Mouse (Mus musculus) gastrocnemius, adult 8-10 months (tissue): ENCODE data around the gene Gm37419. TPM values are rescaled to one million over a fixed set of nuclear protein-coding genes. Genes with fewer than 3 reads are reported as not detected.

Source experiments
- DNase-seq, 2 experiments: peaks; one replicate each; pipeline ENCODE4 v3.0.0; 2022; ENCODE audit warnings: low spot score in 2 of 2
- total RNA-seq, 4 experiments: library from RNA; stranded (reverse); gene quantifications; 2 replicates each; pipeline ENCODE4 v1.2.4; 2022

Gm37419 gene
- not detected for total RNA-seq

DNA sequence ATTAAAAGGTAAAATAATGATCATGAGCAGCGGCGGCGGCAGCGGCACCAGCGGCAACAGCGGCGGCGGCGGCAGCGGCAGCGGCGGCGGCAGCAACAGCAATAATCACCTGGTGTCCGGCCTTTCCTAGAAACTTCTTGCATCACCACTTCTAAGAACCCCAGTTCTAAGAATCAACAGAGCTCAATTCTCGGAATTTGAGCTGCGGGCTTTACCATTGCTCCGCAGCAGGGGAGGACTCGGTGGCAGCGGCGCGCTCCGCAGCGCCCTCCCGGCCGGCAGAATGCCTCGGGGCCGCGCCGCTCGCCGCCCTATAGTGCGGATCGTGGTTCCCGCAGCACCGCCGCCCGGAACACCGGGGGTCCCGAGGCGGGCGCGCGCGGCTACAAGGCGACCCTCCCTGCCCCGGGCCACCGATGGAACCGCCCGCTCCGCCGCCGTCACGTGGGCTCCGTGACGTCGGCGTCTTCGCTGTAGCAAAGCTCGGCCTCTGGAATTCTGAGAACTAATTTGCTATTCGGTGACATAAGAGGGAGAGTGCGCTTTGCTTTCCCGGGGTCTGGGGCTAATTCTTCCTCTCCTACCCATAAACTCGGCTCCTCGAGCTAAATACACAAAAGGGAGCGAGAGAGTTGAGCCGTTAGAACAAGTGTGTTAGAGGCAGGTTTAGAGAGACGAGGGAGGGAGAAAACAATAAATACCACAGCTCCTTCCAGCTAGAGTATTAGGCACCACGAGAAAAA is at the start of gene Gm37419, which contains the start of gene Bcl6:
TSS of gene Gm37419 (plus strand) at position 17 of the 743 bp plus-strand sequence.
TSS of gene Bcl6 (minus strand) at position 387 of the 743 bp plus-strand sequence.
- DNase-seq = peak; percentile 81 to 85

DNA sequence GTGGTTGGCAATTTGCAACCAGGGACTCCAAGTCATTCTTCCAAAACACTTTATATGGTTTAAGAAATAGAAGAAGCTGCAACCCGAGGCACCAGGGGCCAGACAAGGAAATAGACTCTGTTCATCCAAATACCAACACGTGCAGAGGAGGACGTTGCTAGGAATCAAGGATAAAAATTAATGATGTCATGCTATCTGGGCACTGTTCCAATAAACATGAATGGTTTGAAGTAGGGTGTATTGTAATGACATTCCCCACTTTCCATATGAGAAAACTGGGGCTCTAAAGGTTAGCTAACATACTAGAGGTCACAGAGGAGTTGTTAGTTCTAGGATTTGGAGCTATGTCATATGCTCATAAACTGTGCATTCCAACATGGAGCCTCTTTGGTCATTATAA is 43.5 kb upstream of the Gm37419 start:
- no peak for DNase-seq

DNA sequence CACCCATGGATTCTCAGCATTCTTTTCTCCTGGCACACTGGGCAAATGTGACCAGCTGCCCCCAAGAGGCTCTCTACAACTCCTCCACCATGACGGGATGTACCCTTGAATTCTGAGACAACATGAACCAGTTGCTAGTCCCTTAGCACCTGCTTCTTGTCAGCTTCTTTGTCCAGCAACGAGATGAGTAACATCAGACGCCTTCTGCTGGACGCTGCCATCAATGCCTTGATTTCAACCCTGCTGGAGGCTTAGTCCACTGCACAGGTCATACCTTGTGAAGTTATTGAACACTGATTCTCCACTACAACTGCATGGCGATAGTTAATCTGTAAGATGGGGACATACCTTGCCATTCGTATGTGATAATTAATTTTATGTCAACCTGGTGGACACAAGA is 40.6 kb upstream of the Gm37419 start:
- no peak for DNase-seq

DNA sequence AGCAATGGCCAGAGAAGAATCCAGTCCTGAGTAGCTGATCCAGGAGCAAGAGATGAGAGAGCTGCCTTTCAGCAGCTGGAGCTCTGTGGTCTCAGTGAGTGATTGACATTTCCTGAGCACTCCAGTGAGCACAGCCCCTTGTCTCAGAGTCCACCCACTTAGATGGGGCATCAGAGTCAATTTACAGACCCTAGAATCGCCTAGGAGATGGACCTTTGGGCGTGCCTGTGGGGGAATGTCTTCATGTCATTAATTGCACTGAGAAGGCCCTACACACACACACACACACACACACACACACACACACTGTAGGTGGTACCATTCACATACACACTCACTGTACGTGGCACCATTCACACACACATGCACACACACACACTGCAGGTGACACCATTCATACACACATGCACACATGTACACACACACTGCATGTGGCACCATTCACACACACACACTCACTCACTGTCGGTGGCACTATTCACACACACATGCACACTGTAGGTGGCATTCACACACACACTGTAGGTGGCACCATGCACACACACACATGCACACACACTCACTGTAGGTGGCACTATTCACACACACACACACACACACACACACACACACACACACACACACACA is 36.1 kb upstream of the Gm37419 start:
- DNase-seq = no peak

DNA sequence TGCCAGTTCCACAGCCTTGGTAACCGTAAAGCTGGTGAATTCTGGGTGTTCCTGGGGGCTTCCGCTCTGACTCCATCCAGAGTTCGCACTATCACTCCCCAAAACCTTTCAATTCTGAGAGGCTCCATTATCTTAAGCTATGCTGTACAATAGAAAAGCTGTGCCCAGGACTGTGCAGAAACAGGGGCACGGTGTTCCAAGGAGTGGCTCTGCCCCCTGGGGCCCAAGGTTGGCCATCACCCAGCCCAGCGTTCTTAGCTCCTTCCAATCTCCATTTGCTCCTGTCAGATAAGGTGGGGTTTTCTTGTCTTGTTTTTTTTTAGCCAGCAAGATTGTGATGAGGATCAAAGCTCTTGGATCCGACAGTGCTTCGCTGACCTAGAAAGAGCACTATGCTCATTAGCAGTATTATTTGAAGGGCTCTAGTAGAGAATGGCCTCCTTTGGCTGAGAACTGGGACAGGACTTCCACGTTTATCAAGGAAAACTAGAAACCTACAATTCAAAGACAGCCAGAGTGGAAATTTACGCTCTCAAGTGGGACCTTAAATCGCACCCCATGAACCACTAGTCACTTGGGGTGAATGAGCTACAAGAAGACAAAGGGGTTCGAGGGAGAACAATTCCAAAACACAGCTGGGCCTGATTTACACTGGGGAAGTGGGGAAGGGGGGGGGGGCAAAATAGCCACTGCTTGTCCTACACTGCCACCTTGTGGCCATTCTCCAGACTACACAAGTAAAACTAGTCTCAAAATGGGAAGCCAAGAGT is 34.9 kb upstream of the Gm37419 start:
- DNase-seq = no peak

DNA sequence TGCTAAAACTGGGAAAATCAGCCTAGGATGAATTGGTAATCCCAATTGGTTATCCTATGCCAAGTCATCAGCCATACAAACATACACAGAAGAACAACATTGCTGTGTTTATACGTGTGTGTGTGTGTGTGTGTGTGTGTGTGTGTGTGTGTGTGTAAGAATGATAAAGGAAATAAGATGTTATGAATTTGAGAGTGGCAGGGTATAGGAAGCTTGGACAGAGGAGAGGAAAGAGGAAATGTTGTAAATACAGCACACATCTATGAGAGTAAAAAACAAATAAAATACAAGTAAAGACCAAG is 34.4 kb upstream of the Gm37419 start:
- no peak for DNase-seq

DNA sequence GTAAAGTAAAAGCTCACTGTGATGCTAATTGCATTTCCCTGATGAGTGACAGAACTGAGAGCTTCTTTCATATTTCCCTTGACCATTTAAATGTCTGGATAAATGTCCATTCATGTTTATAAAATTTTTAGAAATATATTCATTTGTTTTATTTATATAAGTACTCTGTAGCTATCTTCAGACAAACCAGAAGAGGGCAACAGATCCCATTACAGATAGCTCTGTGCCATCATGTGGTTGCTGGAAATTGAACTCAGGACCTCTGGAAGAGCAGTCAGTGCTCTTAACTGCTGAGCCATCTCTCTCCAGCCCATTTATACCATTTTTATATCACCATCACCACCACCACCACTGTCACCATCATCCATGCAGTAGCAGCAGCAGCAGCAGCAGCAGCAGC is 29.3 kb upstream of the Gm37419 start:
- no peak for DNase-seq

DNA sequence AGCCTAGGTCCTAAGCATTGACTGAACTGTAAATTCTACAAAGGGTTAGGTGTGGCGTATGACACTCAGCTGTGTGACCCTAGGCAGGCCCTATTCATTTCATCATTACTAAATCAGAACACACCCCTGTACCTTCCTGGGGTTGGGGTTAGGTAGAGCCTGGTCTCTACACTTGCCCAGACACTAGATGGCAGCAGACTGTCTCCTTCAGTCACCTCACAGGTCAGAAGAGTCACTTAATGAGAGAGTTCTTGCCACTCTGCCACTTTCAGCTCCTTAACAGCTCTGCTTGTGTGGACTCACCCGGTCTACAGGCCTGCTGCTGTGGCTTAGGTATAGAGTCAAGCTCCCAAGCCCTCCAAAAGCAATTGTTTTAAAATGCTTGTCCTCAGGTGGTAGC is 25.9 kb upstream of the Gm37419 start:
- no peak for DNase-seq

DNA sequence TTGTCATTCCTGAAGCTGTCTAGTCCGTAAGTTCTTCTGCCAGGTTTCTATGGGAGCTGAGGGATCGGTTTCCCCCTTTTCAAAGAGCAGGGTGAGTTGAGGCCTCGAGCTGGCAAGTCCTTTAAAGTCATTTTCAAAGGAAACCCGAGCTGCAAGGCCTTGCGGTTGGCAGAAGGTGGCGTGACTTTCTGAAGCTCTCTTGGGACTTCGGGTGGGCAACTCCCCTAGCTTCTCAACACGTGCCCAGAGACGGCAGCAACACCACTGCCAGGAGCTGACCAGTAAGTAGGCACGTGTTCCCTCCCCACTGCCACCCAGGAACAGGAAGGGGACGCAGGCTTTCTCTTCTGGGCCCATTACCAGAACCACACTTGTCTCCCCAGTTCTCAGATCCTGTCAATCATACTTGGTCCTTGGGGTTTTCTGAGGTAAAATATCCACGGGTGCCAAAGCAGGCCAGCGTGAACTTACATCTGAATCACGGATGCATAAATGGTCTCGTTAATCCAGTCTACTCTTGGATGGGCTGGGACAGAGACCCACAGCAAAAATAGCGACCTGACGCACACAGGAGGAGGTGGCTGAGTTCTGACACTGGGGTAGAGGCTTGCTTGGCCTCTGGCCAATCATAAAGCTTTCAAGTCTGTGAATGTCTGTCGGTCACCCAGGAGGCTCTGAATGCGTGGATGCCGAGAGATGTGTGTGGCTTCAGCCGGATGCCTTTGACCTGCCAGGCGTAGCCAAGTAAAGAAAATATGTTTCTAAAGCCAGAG is 24.2 kb upstream of the Gm37419 start:
- DNase-seq = peak in 1 of 2 experiments; percentile 58

DNA sequence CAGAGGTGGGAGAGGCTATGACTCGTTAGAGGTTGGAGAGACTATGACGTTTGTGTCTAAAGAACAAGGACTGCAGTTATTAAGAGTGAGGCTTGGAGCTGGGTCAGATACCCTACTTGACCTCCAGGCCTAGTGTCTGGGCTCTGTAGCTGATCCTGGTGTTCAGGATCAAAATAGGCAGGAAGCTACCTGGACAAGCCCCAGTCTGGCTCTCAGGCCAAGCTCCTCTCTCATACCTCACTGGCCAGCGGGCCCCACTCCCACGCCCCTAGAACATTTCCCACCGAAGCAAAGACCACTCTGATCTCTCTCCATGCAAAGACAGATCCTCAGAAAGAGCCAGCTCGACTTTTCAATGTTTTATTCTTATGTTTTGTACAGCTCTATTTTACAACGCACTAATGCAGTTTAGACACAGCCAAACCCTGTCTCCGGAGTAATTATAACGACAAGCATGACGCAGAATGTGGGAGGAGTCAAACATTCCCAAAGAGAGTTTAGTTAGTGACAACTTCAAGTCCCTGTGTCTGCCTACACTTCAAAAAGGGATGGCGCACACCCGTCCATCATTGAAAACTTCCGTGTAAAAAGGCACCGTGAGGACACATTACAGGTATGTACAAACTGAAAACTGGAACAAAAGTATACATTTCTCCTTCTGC is 23.4 kb upstream of the Gm37419 start:
- DNase-seq = no peak

DNA sequence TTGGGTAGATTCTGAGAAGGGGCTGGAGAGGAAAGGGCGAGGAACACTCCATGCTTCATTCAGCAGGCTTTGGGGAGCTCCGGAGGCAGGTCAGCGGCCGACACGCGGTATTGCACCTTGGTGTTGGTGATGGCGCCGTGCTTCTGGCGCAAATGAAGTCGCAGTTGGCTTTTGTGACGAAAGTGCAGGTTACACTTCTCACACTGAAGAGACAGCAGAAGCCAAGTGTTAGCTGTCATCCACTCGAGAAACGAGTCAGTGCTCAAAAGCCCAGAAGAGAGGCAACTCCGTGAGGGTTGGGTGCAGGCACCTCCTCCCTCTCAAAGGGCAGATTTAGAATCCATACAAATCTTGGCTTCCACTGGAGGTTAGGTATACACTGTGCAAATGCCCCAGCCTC is 22.2 kb upstream of the Gm37419 start:
- DNase-seq = no peak

DNA sequence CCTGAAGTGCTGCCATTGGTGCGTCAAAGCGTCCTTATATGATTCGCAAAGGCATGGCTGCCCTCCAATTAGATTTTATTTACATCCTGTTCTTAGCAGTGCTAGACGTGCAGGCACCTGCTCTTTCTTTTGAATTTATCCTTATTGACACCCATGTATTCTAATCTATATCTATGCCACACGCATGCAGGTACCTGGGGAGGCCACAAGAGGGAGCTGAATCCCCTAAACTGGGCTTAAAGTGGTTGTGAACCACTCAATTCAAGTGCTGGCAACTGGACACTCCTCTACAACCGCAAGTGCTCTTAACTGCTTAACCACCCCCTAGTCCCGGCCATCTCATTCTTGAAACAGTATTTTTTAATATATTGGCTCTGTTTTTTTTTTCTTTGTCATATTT is 21.0 kb upstream of the Gm37419 start:
- DNase-seq = no peak

DNA sequence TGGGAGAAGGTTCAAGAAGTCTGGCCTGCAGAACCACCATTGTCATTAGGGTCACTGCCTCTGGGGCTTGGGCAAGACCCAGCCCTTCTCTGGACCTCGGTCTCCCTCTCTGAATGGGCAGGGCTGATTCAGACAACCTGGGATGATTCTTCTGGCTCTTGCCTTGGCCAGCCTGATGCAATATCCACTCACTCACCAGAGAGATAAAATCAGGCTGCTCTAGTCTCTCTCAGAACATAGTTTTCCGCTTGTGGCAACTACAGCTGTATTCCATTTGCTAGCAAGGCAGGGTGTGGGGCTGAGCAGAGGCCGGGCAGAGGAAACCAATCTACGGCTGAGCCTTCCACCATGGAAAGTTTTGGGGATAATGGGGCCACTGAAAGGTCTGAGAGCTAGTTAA is 19.4 kb upstream of the Gm37419 start:
- no peak for DNase-seq

DNA sequence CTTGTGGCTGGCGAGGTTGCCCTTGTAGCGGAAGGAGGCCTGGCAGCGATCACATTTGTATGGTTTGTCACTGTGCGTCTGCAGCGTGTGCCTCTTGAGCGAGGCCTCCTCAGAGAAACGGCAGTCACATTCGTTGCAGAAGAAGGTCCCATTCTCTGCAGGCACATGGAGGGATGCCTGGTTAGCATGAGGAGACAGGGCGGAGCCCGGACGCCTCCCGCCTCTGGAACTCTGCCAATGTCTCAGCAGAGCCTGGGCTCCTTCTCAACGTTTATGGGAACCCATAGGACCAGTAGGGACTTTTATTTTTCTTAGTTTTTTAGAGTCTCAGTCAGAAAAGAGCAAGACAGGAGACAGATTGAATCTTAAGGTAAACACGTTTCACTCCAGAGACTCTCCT is 18.4 kb upstream of the Gm37419 start:
- no peak for DNase-seq

DNA sequence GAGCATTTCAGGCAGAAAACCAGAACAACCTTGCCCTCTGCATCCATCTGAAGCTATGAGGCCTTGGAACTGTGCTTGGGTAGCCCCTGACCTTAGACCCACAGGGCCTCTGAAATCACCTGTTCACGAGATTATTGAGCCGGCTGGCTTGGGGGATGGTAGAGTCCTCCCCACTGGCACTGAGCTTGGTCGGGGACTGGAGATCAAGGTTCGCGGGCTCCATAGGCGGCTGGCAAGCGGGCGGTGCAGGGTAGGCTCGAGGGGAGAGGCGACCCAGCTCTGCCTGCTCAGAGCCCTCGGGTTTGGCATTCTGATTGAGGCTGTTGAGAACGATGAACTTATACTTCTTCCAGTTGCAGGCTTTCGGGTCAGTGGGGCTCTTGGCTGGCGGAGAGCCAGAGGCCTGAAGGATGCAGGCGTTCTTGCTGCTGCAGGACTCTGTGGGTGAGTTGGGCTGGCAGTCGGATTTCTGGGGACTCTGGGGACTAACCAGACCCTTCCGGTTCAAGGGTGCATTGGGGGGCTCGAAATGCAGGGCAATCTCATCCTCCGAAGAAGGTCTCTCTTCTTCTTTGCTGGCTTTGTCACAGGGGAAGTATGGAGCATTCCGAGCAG is 16.0 kb upstream of the Gm37419 start:
- no peak for DNase-seq

DNA sequence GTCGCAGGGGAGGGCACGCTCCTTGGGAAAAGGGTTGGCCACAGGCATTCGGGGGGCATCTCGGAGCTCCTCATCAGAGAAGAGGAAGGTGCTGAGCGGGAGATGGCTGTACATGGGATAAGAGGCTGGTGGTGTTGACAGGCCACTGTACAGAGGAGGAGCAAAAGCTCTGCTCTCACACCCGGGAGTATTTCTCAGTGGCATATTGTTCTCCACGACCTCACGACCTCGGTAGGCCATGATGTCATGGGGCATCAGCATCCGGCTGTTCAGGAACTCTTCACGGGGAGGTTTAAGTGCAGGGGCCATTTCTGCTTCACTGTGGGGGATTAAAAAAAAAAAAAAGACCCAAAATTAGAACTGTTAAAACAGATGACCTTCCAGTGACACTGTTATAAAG is 15.4 kb upstream of the Gm37419 start:
- DNase-seq = no peak

DNA sequence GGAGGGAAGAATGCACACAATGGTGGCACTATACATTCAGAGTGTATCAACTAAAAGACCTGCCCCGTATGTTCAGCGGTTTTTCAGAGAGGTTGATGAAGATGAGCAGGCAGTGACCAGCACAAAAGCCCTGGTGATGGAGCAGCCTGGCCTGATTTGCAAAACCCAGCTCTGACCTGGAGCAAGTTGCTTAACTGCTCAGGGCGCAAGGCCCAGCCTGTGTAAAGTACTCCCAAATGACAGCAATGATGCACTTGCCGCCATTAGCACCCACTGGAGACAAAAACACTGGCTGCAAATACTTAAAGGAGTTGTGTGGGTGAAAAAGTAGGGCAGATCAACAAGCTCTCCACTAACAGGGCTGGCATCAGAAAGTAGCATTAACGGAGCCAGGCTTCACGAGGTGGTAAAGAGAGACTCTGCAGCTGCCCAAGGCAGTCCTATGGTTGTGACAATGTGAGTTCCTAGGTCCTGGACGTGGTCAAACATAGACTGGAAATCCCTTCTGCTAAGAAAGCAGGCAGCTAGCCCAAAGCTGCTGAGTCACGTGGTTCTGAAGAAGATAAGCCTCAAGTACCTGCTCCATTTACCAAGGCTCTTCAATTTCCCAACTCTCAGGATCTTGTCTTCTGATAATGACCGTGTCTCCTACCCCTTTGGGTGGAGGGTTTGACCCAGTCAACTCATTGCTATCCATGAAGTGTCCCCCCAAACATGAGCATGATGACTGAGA is 14.5 kb upstream of the Gm37419 start:
- DNase-seq = no peak

DNA sequence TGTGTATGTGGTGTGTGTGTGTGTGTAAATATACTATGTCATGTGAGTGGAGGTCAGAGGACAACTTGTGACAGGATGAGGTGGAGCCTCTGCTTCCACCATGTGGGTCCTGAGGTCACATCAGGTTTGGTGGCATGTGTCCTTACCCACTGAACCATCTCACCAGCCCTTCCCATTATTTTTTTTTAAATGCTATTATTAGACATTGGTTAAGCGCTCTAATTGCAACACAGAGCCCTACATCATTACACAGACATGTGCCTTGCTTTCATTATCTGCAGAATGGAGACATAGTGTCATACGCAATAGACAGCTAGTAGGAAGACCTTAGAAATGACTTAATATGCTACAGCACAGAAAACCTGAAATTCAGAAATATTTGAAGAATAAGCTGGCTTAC is 12.1 kb upstream of the Gm37419 start:
- DNase-seq = no peak

DNA sequence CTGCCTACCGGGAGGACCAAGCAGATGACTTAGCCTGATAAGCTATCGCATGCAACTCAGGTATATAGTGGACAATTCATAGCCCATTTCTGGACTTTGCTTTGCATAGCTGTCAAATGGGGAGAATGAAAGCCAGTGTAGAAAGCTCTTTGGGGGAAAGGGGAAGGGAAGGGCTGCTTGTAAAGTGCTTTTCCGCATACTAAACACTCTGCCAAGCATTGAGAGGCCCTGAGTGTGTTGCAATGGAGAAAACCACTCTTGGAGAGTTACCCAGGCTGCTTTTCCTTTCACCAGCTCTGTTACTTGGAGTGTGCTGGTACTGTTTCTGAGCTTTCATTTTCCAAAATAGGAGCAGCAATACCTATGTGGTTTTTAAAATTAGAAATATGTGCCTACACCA is 10.6 kb upstream of the Gm37419 start:
- no peak for DNase-seq

DNA sequence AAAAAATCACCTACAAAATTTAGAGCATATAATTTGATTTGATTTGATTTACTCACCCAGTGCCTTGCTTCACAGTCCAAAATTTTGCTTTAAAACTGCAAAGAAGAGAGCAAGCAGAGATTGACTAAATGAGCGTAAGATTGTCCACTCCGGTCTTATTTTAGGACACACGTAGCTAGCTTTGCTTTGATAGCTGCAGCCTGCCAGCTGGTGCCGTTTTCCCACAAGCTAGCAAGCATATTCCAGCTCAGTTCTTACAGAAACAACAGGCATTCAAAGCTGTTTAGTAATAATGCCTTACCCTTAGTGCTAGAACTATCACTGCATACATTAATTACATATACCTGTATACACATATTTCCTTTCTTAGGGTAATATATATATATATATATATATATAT is 9.8 kb upstream of the Gm37419 start:
- no peak for DNase-seq
